Mouse (Mus musculus) midbrain, embryonic 14.5 days (tissue): ENCODE measurements around the gene Gm20388. TPM values are rescaled to one million over a fixed set of nuclear protein-coding genes. Genes with fewer than 3 reads are reported as not detected.

Experiments
- ATAC-seq: fragments of 200-750 bp; cut with Nextera tagmentation; 2 replicates; pipeline ENCODE4 v1.8.0; 2017; ENCODE audit warnings: moderate number of reproducible peaks, moderate library complexity; ENCODE audit not compliant: low FRiP score, low TSS enrichment
- DNase-seq: peaks from one replicate; pipeline ENCODE4 v3.0.0-alpha.2; 2015
- H3K27ac ChIP-seq: fragments of 300-500 bp; sonication (generic); replicated peaks from 2 replicates; pipeline ENCODE4 v1.5.1; 2014; ENCODE audit warnings: mild to moderate bottlenecking, low read depth, low read length, moderate library complexity
- H3K27me3 ChIP-seq: fragments of 300-500 bp; sonication (generic); 2 replicates; pipeline ENCODE4 v1.6.1; 2014; ENCODE audit warnings: low read length, control low read depth, mixed read lengths; ENCODE audit not compliant: control insufficient read depth, insufficient read depth
- H3K36me3 ChIP-seq: fragments of 300-500 bp; sonication (generic); 2 replicates; pipeline ENCODE4 v1.6.1; 2014; ENCODE audit warnings: low read length, control low read depth; ENCODE audit not compliant: control insufficient read depth, insufficient read depth
- H3K4me1 ChIP-seq: fragments of 300-500 bp; sonication (generic); 2 replicates; pipeline ENCODE4 v1.6.1; 2014; ENCODE audit warnings: mild to moderate bottlenecking, antibody characterized with exemption, low read length, control low read depth; ENCODE audit not compliant: control insufficient read depth, insufficient read depth
- H3K4me2 ChIP-seq: fragments of 300-500 bp; sonication (generic); 2 replicates; pipeline ENCODE4 v1.6.1; 2014; ENCODE audit warnings: mild to moderate bottlenecking, low read length, moderate library complexity
- H3K4me3 ChIP-seq: fragments of 300-500 bp; sonication (generic); replicated peaks from 2 replicates; pipeline ENCODE4 v1.5.1; 2014; ENCODE audit warnings: low read depth, low read length
- H3K9ac ChIP-seq: fragments of 300-500 bp; sonication (generic); replicated peaks from 2 replicates; pipeline ENCODE4 v1.6.1; 2014; ENCODE audit warnings: mild to moderate bottlenecking, low read length, moderate library complexity
- H3K9me3 ChIP-seq: fragments of 300-500 bp; sonication (generic); 2 replicates; pipeline ENCODE4 v1.6.1; 2016; ENCODE audit warnings: low read length, control low read depth, mixed read lengths; ENCODE audit not compliant: control insufficient read depth
- WGBS: fragments of 180-500 bp; shearing (Covaris S2); extraction: QIAGEN DNeasy Blood & Tissue Kit; methylation state at CpG from one replicate; pipeline ENCODE4 v1.1.7; 2014; 5-methylcytosine and 5-hydroxymethylcytosine counted together
- polyA plus RNA-seq: library from polyadenylated mRNA; unstranded; fragments of >200 nt; fragmentation: Nextera tagmentation; extraction: Ambion mirVana; gene quantifications from 2 replicates; pipeline ENCODE4 v1.2.1, GENCODE M21; 2014

Gene Gm20388
- polyA plus RNA-seq, 1 experiment from 2014 or later: 4.1 TPM

DNA sequence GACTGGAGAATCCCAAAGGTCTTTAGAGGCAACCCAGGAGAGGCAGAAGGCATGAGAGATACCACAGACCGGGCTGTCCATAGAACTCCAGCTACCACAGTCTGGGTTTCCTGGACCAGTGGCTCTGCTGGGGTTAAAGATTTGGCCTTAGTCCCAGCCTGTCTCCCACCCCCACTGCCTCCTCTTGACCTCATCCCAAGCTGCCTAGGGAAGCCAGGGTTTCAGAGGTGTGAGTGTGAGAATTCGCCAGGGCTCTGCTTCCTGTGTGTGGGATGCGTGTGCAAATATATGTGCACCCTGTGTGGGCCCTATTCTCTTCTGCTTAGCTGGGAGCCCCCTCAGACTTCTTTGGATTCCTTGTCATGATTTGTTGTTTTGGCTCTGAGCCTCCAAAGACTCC, 894.1 kb downstream of the Gm20388 start:
- DNase-seq: no peak
- Histone ChIP-seq H3K27ac (no peak overlapping the region), H3K4me2 (no peak overlapping the region), H3K27me3 (no peaks in the 10 kb centered on the region), H3K4me3 (no peak overlapping the region), H3K9me3 (no peaks in the 10 kb centered on the region), H3K9ac (no peak overlapping the region), H3K36me3 (no peaks in the 10 kb centered on the region), H3K4me1 (0 out of 2 replicates have a peak, but pooled peaks cover 2% of the 10 kb centered on the region)
- 81% methylated on average over 3 of the region's 3 CpGs for WGBS
- ATAC-seq: no peak

DNA sequence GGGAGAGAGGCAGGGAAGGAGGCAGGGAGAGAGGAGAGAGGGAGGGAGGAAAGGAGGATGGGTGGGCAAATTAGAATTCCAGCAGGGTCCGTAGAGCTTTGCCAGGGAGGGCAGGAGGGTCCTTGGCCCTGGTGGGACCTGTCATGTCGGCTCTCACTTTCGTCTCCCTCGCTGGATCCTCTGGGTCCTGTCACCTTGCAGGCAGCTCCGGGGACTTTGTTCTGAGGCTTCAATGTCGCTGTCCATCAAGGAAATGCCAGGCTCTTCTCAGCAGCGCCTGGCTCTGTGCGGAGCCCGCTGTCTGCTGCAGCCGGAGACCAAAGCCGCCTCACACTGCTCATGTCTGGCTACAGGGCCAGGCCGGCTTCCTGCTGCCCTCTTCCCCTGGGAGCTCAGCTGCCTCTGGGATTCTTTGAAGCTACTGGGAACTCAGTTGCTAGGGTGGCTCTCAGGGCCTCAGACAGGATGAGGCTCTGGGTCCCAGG, 896.2 kb downstream of the Gm20388 start:
- Histone ChIP-seq H3K4me2 (no peak overlapping the region), H3K9me3 (no peaks in the 10 kb centered on the region), H3K27ac (no peak overlapping the region), H3K27me3 (no peaks in the 10 kb centered on the region), H3K9ac (no peak overlapping the region), H3K36me3 (no peaks in the 10 kb centered on the region), H3K4me3 (no peak overlapping the region), H3K4me1 (no peaks in the 10 kb centered on the region)
- ATAC-seq (no peak), DNase-seq (no peak)
- WGBS: 59% methylated on average over 12 of the region's 12 CpGs

DNA sequence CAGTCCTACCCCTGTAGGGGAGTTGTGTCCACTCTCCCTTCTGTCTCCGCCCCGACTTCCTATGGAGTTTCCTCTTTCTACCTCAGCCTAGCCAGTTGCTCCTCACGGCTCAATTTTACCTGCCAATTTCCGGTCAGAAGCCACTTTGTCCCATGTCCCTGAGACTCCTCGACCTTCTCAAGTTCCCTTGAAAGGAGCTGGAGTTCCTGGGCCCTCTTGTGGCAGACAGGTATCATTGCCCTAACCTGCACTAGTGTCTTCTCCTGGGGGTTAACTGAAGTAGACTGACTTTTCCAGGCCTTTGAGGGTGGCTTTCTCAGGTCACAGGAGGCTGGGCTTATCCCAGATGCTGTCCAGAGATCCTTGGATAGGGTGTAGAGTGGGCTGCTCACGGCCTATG, 897.1 kb downstream of the Gm20388 start:
- peak; percentile 43 for DNase-seq
- no peak overlapping the region for H3K4me3 ChIP-seq
- ATAC-seq: no peak
- no peak overlapping the region for H3K4me2 ChIP-seq
- H3K36me3 ChIP-seq: no peaks in the 10 kb centered on the region
- H3K4me1 ChIP-seq: no peaks in the 10 kb centered on the region
- H3K27ac ChIP-seq: no peak overlapping the region
- no peaks in the 10 kb centered on the region for H3K9me3 ChIP-seq
- H3K27me3 ChIP-seq: no peaks in the 10 kb centered on the region
- whole genome bisulfite sequencing: 55% methylated on average over 6 of the region's 6 CpGs
- no peak overlapping the region for H3K9ac ChIP-seq

DNA sequence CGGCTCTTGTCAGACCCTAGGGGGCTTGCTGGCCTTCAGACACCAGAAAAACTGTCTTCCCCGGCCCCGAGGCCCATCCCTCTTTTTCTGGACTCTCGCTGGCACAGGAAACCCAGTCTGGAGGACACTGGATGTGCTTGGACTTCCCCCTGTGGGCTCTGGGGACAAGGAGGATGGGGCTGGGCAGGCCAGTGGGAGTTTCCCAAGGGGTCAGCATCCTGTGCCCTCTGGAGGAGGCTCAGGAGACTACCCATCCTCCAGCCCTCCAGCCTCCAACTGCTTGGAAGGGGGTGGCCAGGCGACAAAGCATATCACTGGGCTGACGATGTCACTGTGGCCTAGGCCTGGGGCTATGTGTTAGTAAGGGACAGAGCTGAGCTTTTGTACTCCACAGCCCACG, 898.4 kb downstream of the Gm20388 start:
- WGBS: 63% methylated on average over 7 of the region's 7 CpGs

DNA sequence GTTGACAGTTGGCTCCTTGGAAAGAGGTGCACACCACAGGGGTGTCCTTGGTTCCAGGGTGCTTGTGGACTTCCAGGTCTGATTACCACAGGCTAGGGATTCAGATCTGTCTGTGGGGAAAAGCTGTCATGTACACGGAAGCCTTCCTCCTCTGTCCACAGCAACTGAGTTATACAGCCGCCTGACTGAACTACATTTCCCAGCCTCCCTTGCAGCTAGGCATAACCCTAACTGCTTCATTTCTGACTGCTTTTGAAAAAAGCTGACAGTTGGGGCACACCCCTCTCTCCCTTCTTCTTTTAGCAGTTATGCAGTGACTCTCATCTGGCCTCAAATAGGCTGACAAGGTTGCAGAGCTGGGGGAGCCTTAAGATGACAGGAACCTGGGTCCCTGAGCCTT, 901.3 kb downstream of the Gm20388 start:
- DNase-seq: no peak
- WGBS: 77% methylated on average over 2 of the region's 2 CpGs

More for the DNA sequence above, 898.4 kb downstream of the Gm20388 start:
- DNase-seq (no peak), ATAC-seq (no peak)
- H3K27me3 ChIP-seq: no peaks in the 10 kb centered on the region
- no peaks in the 10 kb centered on the region for H3K4me1 ChIP-seq
- no peaks in the 10 kb centered on the region for H3K36me3 ChIP-seq
- H3K4me2 ChIP-seq: no peak overlapping the region
- H3K9me3 ChIP-seq: no peaks in the 10 kb centered on the region
- no peak overlapping the region for H3K27ac ChIP-seq
- no peak overlapping the region for H3K9ac ChIP-seq
- no peak overlapping the region for H3K4me3 ChIP-seq

DNA sequence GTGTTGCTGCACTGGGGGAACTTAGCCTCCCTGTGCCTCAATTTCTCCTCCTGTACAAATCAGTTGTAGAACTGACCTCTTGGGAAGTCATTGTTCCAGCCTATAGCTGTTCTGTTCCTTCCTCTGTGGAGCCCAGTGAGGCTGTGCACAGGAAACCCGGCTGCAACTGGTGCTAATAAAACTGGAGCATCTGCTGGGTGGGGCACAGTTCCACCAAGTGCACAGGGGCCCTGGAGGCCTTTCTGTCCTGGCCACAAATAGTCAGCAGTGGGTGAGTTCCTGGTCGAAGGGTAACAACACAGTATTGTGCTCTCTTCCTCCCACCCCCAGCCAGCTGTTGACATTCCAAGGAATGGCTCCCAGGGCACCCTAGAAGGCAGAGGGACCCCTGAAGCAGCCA, 902.4 kb downstream of the Gm20388 start:
- ATAC-seq (no peak), DNase-seq (no peak)
- WGBS: 79% methylated on average over 2 of the region's 2 CpGs
- no peaks in the 10 kb centered on the region for H3K27me3 ChIP-seq
- H3K36me3 ChIP-seq: no peaks in the 10 kb centered on the region
- no peaks in the 10 kb centered on the region for H3K9me3 ChIP-seq
- H3K27ac ChIP-seq: no peak overlapping the region
- no peak overlapping the region for H3K9ac ChIP-seq
- no peak overlapping the region for H3K4me3 ChIP-seq
- H3K4me1 ChIP-seq: no peaks in the 10 kb centered on the region
- no peak overlapping the region for H3K4me2 ChIP-seq

More for the DNA sequence above, 901.3 kb downstream of the Gm20388 start:
- Histone ChIP-seq H3K4me1 (no peaks in the 10 kb centered on the region), H3K27me3 (no peaks in the 10 kb centered on the region), H3K4me3 (no peak overlapping the region), H3K9me3 (no peaks in the 10 kb centered on the region), H3K4me2 (no peak overlapping the region), H3K36me3 (no peaks in the 10 kb centered on the region), H3K27ac (no peak overlapping the region), H3K9ac (no peak overlapping the region)
- ATAC-seq: no peak

DNA sequence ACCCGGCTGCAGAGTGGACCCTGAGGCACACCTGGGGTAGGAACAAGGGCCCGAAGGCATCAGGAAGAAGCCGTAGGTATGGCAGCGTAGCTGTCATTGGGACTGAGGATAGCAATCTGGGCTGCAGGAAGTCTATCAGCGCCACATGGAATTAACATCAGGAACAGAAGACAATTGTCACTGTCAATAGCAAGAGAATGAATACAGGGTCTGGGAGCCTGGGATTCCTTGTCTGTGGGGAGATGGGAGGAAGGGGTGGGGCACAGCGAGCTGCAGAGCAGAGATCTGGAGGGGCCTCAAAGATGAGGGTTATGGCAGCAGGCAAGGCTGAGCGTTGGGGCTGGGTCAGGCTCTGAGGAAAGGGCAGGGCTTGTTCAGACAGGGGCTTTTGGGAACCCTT, 903.2 kb downstream of the Gm20388 start:
- no peak overlapping the region for H3K9ac ChIP-seq
- no peaks in the 10 kb centered on the region for H3K4me1 ChIP-seq
- no peaks in the 10 kb centered on the region for H3K36me3 ChIP-seq
- no peaks in the 10 kb centered on the region for H3K9me3 ChIP-seq
- 73% methylated on average over 7 of the region's 7 CpGs for WGBS
- H3K4me3 ChIP-seq: no peak overlapping the region
- ATAC-seq: no peak
- no peak for DNase-seq
- H3K4me2 ChIP-seq: no peak overlapping the region
- H3K27ac ChIP-seq: no peak overlapping the region
- no peaks in the 10 kb centered on the region for H3K27me3 ChIP-seq

DNA sequence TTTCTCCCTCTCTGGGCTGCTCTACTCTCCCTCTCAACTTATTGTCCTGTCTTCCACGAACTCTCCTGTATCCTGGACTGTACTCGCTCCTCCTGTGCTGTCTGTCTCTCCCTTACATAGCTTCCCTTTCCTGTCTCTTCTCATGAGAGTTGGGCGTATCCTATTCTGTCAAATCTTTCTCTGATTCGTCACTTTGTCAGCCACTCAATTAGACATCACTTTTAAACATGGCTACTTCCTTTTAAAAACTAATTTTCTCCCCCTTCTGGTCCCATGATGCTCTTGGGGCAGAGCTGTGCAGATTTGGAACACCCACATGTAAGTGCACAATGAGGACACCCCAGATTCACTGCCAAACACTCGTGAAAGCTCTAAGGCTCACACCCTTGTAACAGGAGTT, 905.7 kb downstream of the Gm20388 start:
- Histone ChIP-seq H3K4me2 (no peak overlapping the region), H3K27ac (no peak overlapping the region), H3K27me3 (0 out of 2 replicates have a peak, but pooled peaks cover 4% of the 10 kb centered on the region), H3K4me1 (no peaks in the 10 kb centered on the region), H3K9ac (no peak overlapping the region), H3K36me3 (no peaks in the 10 kb centered on the region), H3K9me3 (no peaks in the 10 kb centered on the region), H3K4me3 (no peak overlapping the region)
- no peak for ATAC-seq
- 78% methylated on average over 5 of the region's 5 CpGs for WGBS
- DNase-seq: no peak

DNA sequence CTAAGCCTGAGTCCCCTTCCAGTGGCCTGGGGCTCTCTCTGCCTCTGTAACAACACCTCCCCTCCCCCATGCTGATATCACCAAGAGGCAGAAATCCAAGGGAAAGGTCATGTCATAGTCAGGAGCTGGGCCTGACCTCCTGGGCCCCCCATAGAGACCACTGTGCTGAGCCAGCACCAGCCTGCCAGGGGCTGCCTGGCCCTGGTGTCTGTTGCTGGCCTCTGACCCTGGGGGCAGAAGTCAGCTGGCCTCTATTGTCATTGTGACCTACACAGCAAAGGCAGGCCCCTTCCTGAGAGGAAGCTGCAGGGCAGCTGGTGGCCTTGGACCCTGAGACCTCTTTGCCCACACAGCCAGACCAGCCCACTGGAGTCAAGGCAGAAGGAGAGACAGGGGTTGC, 909.3 kb downstream of the Gm20388 start:
- DNase-seq (no peak), ATAC-seq (no peak)
- Histone ChIP-seq H3K27ac (no peak overlapping the region), H3K9ac (no peak overlapping the region), H3K9me3 (no peaks in the 10 kb centered on the region), H3K27me3 (0 out of 2 replicates have a peak, but pooled peaks cover 4% of the 10 kb centered on the region), H3K36me3 (no peaks in the 10 kb centered on the region), H3K4me2 (no peak overlapping the region), H3K4me1 (no peaks in the 10 kb centered on the region), H3K4me3 (no peak overlapping the region)
